Mouse (Mus musculus) heart, adult 2 months (tissue): ENCODE data around the gene Cd274.

Experiments used
- CTCF ChIP-seq: fragments of 200-600 bp; IDR thresholded peaks from 2 replicates; pipeline ENCODE4 v1.8.1; 2022; ENCODE audit warnings: antibody characterized with exemption, mild to moderate bottlenecking, moderate library complexity
- EP300 ChIP-seq: fragments of 200-500 bp; IDR thresholded peaks from 2 replicates; pipeline ENCODE4 v1.6.1; 2011; ENCODE audit warnings: low read depth, low read length, control low read depth; ENCODE audit not compliant: insufficient read depth
- POLR2A ChIP-seq: fragments of 200-500 bp; IDR thresholded peaks from 2 replicates; pipeline ENCODE4 v1.6.1; 2011; ENCODE audit warnings: mild to moderate bottlenecking, low read depth, low read length, control low read depth; ENCODE audit not compliant: insufficient read depth

DNA sequence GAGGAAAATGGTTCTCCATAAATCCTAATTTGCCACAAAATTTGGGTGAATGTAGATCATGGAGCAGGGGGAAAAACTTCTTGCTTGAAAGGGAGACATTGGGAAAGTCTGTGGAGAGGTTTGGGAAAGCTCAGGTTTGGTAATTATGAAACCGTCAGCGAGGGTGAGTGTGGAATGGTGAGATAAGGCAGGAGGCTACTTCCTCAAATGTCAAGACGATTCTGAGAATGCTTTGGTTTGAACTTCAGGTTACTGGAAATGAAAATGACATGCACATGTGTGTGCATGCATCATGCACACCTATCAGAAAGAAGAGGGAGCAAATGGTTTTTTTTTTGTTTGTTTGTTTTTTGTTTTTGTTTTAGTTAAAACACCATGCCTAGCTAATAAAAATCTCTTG is 33.2 kb downstream of the Cd274 start:
- TF ChIP-seq CTCF: no peak
- no peak for TF ChIP-seq POLR2A
- TF ChIP-seq EP300: no peak
